Mouse (Mus musculus) hematopoietic stem cell, adult 5-6 weeks (primary cell): ENCODE data around the gene Carhsp1. TPM values are rescaled to one million over a fixed set of nuclear protein-coding genes. Genes with fewer than 3 reads are reported as not detected.
A peak's percentile ranks its signal among the peaks of the same experiment; 100 is the strongest.

Experiments used
- ATAC-seq, 2 experiments: fragments of 125-278 bp in 1 of 2; replicated peaks in 1 of 2; 2 replicates each; pipeline ENCODE4 v1.8.0; 2016 to 2017; ENCODE audit warnings: inconsistent platforms in 2 of 2, mild to moderate bottlenecking in 2 of 2, moderate number of reproducible peaks in 2 of 2, low read depth in 1 of 2, moderate TSS enrichment in 1 of 2; ENCODE audit not compliant: low FRiP score in 2 of 2, poor library complexity in 2 of 2, severe bottlenecking in 2 of 2, insufficient read depth in 1 of 2, low TSS enrichment in 1 of 2
- total RNA-seq: library from RNA; stranded (forward); fragments of 172-1452, 232-1000 nt; gene quantifications from 2 replicates; pipeline ENCODE4 v1.2.3, GENCODE M21; 2017

The Carhsp1 gene
- total RNA-seq, 1 experiment from 2014 or later: 13.1 TPM

DNA sequence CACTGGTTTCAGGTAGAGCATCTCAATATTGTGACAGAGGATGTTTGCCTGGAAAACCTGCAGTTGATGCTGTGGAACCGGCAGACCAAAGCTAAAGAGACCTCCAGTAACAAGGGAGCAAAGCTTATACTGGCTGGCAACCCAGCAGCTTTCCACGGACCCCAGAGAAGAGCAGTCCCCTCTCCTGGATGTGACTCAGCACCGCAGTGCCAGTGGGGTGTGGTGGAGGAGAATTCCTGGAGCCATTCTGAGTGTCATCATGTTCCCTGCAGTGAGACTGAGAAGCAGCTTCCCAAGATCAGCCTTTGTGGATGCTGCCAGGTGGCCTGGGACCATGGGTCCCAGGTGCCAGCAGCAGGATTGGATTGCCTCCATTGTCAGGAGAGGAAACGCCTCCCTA lies 58.9 kb downstream of the Carhsp1 start:
- no peak for ATAC-seq

GRCm38 (mm10) chr16:8612214-8613005 lies 59.5 kb downstream of the Carhsp1 start:
- ATAC-seq: peak in 1 of 2 experiments; percentile 53; a peak in 1 of 4 replicates

DNA sequence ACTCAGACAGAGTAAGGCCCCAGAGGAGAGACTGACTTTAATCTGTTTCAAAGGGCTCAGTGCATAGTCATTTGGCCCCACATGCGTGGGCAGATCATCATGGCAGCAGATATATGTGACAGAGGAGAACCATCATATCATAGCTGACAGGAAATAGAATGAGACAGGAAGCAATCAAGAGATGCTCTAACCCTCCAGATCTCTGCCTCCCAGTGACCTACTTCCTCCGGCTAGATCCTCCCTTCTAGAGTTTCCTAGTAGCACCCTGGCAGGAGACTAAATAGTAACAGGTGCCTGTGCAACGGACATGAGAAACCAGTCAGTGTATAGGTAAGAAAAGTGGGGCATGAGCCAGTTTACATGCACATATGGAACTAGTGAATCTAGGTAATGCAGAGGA lies 61.6 kb downstream of the Carhsp1 start:
- ATAC-seq: no peak

Other genes with a start within 250 kb of the Carhsp1 start
- 0.38 and 0.45 TPM in 2 replicates for gene Tmem114, start 247.0 kb downstream of the Carhsp1 start, total RNA-seq
- gene Mettl22, start 201.4 kb downstream of the Carhsp1 start, total RNA-seq: 14.8 and 40.5 TPM in 2 replicates
- 0.44 and 1.1 TPM in 2 replicates for gene Abat, start 158.7 kb downstream of the Carhsp1 start, total RNA-seq
- gene Pmm2, start 34.5 kb downstream of the Carhsp1 start, total RNA-seq: 48.6 and 62.8 TPM in 2 replicates
- 20.9 and 24.0 TPM in 2 replicates for gene Tmem186, start 34.4 kb downstream of the Carhsp1 start, total RNA-seq
- gene Gm5767, start 8.6 kb upstream of the Carhsp1 start, total RNA-seq: not detected in 2 replicates
- gene Usp7, start 120.2 kb upstream of the Carhsp1 start, total RNA-seq: 214 and 221 TPM in 2 replicates
- 72.4 and 84.2 TPM in 2 replicates for gene 1810013L24Rik, start 157.9 kb upstream of the Carhsp1 start, total RNA-seq